In the genomic region with DNA sequence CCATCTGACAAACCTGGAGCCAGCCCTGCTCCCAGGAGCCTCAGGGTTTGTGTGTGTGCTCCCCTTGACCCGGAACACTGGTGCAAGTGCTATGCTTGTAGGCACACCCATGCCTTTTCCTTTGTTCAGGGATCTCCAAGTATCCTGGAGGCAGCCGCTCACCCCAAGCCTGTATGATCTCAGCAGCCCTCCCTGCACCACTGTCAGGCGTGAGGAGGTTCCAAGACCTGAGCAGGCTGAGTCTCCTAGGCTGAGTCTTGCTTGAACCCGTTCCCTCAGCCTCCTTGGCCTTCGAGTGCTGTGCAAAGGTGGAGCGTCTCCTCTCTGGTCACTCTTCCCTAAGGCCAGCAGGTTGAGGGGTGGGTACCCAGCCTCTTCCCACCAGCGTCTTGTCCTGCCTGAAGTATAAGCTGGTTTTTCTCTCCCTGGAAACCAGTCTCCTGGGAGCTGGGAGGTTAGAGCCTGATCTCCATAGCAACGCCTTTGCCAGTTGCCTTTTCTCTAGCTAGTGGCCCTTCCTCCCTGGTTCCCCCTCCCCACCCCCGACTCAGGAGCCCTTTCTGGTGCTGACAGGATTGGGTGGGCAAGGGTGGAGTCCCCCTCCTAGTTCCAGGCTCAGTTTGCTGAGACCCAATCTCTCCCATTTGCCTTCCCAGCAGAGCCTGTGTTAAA, we compare ENCODE assay signal across 11 mouse cellular contexts. TPM values are rescaled to one million over a fixed set of nuclear protein-coding genes. Genes with fewer than 3 reads are reported as not detected.
A peak's percentile ranks its signal among the peaks of the same experiment; 100 is the strongest.
DNase-seq lines count a peak whose midpoint lies in the region; ATAC-seq and TF ChIP-seq lines count a peak whose summit lies in the region.
"Had no signal": no experiment of that assay in that cellular context is flagged by ENCODE, and none has a peak within 500 bp of the region (broad histone marks: within the 10 kb centered on the region; RNA-seq: fewer than 3 reads in every experiment).

No protein-coding gene starts in this region.

- no peak for TF ChIP-seq CTCF in CH12.LX (conservative IDR thresholded peaks at IDR 0.05 in 1 of 2, IDR thresholded peaks at IDR 0.05 in 1 of 2; ENCODE audit: low read depth in 2 of 2, low read length in 2 of 2)

- no peak for DNase-seq in CH12.LX (ENCODE audit: extremely low read depth)
- peak; percentile 80 for DNase-seq in embryo, embryonic 10 days (ENCODE audit: low spot score)
- peak; percentile 76 for DNase-seq in hindbrain, embryonic 10.5 days (ENCODE audit: low spot score)
- DNase-seq in midbrain, embryonic 14.5 days = peak; percentile 93
- no peak for DNase-seq in adrenal gland, adult 18-20 months (ENCODE audit: low spot score in 2 of 2)
- no peak for DNase-seq in spleen, postnatal 4 days (ENCODE audit: low spot score in 2 of 2)
- no peak for DNase-seq in urinary bladder, postnatal 10 days (ENCODE audit: low spot score)
- DNase-seq: heart, adult 11 months; kidney, adult 8-10 months had no signal

- no peaks in the 10 kb centered on the region for H3K9me3 ChIP-seq in CH12.LX (replicated peaks; ENCODE audit: low read length)
- H3K9me3 ChIP-seq in hindbrain, embryonic 10.5 days = no peaks in the 10 kb centered on the region
- no peaks in the 10 kb centered on the region for H3K9me3 ChIP-seq in midbrain, embryonic 14.5 days (ENCODE audit: control insufficient read depth, low read length)
- H3K9me3 ChIP-seq: embryonic facial prominence, embryonic 15.5 days had no signal

- TF ChIP-seq EP300 in CH12.LX (IDR thresholded peaks at IDR 0.05; ENCODE audit: low read length) = no peak

- no peak overlapping the region for H3K4me2 ChIP-seq in CH12.LX (ENCODE audit: insufficient read depth, low read depth, poor library complexity, severe bottlenecking)
- peak overlapping the region; percentile 28 for H3K4me2 ChIP-seq in midbrain, embryonic 14.5 days (ENCODE audit: low read length)
- H3K4me2 ChIP-seq: embryonic facial prominence, embryonic 15.5 days had no signal

- peak overlapping the region; percentile 2; the same call in 1 of the 2 replicates for H3K9ac ChIP-seq in CH12.LX (ENCODE audit: insufficient read depth, low read depth)
- no peak overlapping the region; the same call in 1 of the 2 replicates for H3K9ac ChIP-seq in midbrain, embryonic 14.5 days (replicated peaks; ENCODE audit: low read length)
- H3K9ac ChIP-seq: embryonic facial prominence, embryonic 15.5 days had no signal

- no peak for TF ChIP-seq POLR2A in CH12.LX (IDR thresholded peaks at IDR 0.05; ENCODE audit: low read depth, low read length)

- H3K4me1 ChIP-seq in CH12.LX (ENCODE audit: control insufficient read depth in 1 of 2, insufficient read depth in 2 of 2) = peaks cover 53 to 79% of the 10 kb centered on the region in 2 experiments
- H3K4me1 ChIP-seq in hindbrain, embryonic 10.5 days (replicated peaks) = peaks cover 93% of the 10 kb centered on the region
- H3K4me1 ChIP-seq in midbrain, embryonic 14.5 days (ENCODE audit: control insufficient read depth, insufficient read depth, low read length) = peaks cover 68% of the 10 kb centered on the region

- H3K27me3 ChIP-seq in CH12.LX (replicated peaks) = peaks cover 2% of the 10 kb centered on the region
- peaks cover 36% of the 10 kb centered on the region for H3K27me3 ChIP-seq in hindbrain, embryonic 10.5 days (ENCODE audit: insufficient read depth, poor library complexity, severe bottlenecking)
- no peaks in the 10 kb centered on the region for H3K27me3 ChIP-seq in midbrain, embryonic 14.5 days (ENCODE audit: control insufficient read depth, insufficient read depth, low read length)
- H3K27me3 ChIP-seq: embryonic facial prominence, embryonic 15.5 days had no signal

- no peaks in the 10 kb centered on the region for H3K36me3 ChIP-seq in CH12.LX (replicated peaks in 1 of 2; ENCODE audit: control insufficient read depth in 1 of 2, insufficient read depth in 1 of 2, low read length in 1 of 2)
- peaks cover 9% of the 10 kb centered on the region; the same call in 1 of the 2 replicates for H3K36me3 ChIP-seq in hindbrain, embryonic 10.5 days
- H3K36me3 ChIP-seq in midbrain, embryonic 14.5 days (ENCODE audit: control insufficient read depth, insufficient read depth, low read length) = no peaks in the 10 kb centered on the region
- H3K36me3 ChIP-seq: embryonic facial prominence, embryonic 15.5 days had no signal

- peak overlapping the region; percentile 50; the same call in 1 of the 2 replicates for H3K27ac ChIP-seq in CH12.LX (ENCODE audit: insufficient read depth, low read depth)
- H3K27ac ChIP-seq in hindbrain, embryonic 10.5 days = peak overlapping the region; percentile 90
- H3K27ac ChIP-seq in midbrain, embryonic 14.5 days (replicated peaks; ENCODE audit: low read depth, low read length) = peak overlapping the region; percentile 78
- H3K27ac ChIP-seq: embryonic facial prominence, embryonic 15.5 days had no signal

- ATAC-seq in midbrain, embryonic 14.5 days (ENCODE audit: low FRiP score, low TSS enrichment) = peak; percentile 43
- no peak for ATAC-seq in megakaryocyte progenitor cell, adult 5-6 weeks (replicated peaks; ENCODE audit: poor library complexity)

- in situ Hi-C loops in CH12.LX (cut with MboI; ENCODE audit: low pct_ligation_motif_present, low pct_unique_long_range_greater_than_20kb, low sequenced_read_pairs) = no loop called here

- H3K79me2 ChIP-seq in CH12.LX (replicated peaks; ENCODE audit: control insufficient read depth, extremely low read depth, insufficient read depth, poor library complexity, severe bottlenecking) = no peaks in the 10 kb centered on the region

- dilution Hi-C loops in CH12.LX (cut with MboI; ENCODE audit: extremely low pct_ligation_motif_present, extremely low pct_unique_long_range_greater_than_20kb, low sequenced_read_pairs) = no loop called here

- WGBS in hindbrain, embryonic 10.5 days = 14% methylated on average over 9 of the region's 9 CpGs
- WGBS in midbrain, embryonic 14.5 days = 4% methylated on average over 9 of the region's 9 CpGs

- peak overlapping the region in 1 of 3 experiments; percentile 8 for H3K4me3 ChIP-seq in CH12.LX (replicated peaks in 1 of 3; ENCODE audit: low read depth in 2 of 3, low read length in 2 of 3, poor library complexity in 1 of 3)
- H3K4me3 ChIP-seq in hindbrain, embryonic 10.5 days = peak overlapping the region; percentile 26
- H3K4me3 ChIP-seq in midbrain, embryonic 14.5 days (replicated peaks; ENCODE audit: low read depth, low read length) = no peak overlapping the region
- H3K4me3 ChIP-seq: embryonic facial prominence, embryonic 15.5 days had no signal

- TF ChIP-seq RAD21 in CH12.LX (IDR thresholded peaks at IDR 0.05; ENCODE audit: low read depth, low read length) = no peak

TF ChIP-seq in CH12.LX, 34 proteins besides CTCF, POLR2A, EP300 and RAD21:
- no peak for TF ChIP-seq PAX5 (IDR thresholded peaks at IDR 0.05; ENCODE audit: low read length)
- TF ChIP-seq JUN (IDR thresholded peaks at IDR 0.05; ENCODE audit: insufficient read depth, low read depth, low read length) = no peak
- TF ChIP-seq ZNF384 (IDR thresholded peaks at IDR 0.05; ENCODE audit: low read depth, low read length) = no peak
- no peak for TF ChIP-seq USF2 (conservative IDR thresholded peaks at IDR 0.05; ENCODE audit: low read depth, low read length)
- no peak for TF ChIP-seq MXI1 (IDR thresholded peaks at IDR 0.05; ENCODE audit: low read depth, low read length)

RNA-seq across cellular contexts. Expression of gene Parvg, which starts 24.0 kb away (rescaled TPM):
- 71.0 and 93.7 TPM in 2 replicates for total RNA-seq in CH12.LX (2012; rRNA removed)
- 96.0 and 98.3 TPM in 2 replicates for total RNA-seq in CH12.LX (2014; rRNA removed)
- polyA plus RNA-seq in CH12.LX (2012; ENCODE audit: insufficient read length, low read depth) = 131 and 140 TPM in 2 replicates
- polyA plus RNA-seq in hindbrain, embryonic 10.5 days (2016; fragmentation: Nextera tagmentation; extraction: Ambion mirVana) = 1.1 TPM in 2 replicates
- 0.72 TPM in 2 replicates for polyA plus RNA-seq in midbrain, embryonic 14.5 days (2014; fragmentation: Nextera tagmentation; extraction: Ambion mirVana)
- total RNA-seq in adrenal gland, adult 18-20 months (2021) = 1 to 10 TPM; 3.4 to 3.8 TPM
- 99.4 and 106 TPM in 2 replicates for total RNA-seq in megakaryocyte progenitor cell, adult 5-6 weeks (2015)
- total RNA-seq in megakaryocyte progenitor cell, adult 5-6 weeks (2017) = 246 and 253 TPM in 2 replicates

Comparison
In these comparisons a context has a peak if more than half of its experiments do, and no peak if none do; other contexts are left out.
1. DNase-seq: peak in embryo, embryonic 10 days (single experiment), hindbrain, embryonic 10.5 days (single experiment) and midbrain, embryonic 14.5 days (single experiment); none in CH12.LX (single experiment), adrenal gland, adult 18-20 months (0 of 2), spleen, postnatal 4 days (0 of 2) and urinary bladder, postnatal 10 days (single experiment).
2. RNA of gene Parvg, which starts 24.0 kb away (total RNA-seq): 99.4 to 253 TPM in megakaryocyte progenitor cell, adult 5-6 weeks and 71.0 to 98.3 TPM in CH12.LX; 3.4 to 3.8 TPM in adrenal gland, adult 18-20 months; every median in the first group is over 10 times any median in the second.
3. Peak in every context shown above with its lines, with median percentiles within 50 percentile points of each other: H3K27ac ChIP-seq.